Mouse (Mus musculus) layer of hippocampus, adult 18-20 months (tissue): Measurements from ENCODE around the gene Nrde2. TPM values are rescaled to one million over a fixed set of nuclear protein-coding genes. Genes with fewer than 3 reads are reported as not detected.

Source experiments
- total RNA-seq, 2 experiments: library from RNA; stranded (reverse); gene quantifications; 2 replicates each; pipeline ENCODE4 v1.2.3; 2021

The Nrde2 gene
- total RNA-seq, 2 experiments from 2014 or later: 16.8 to 17.4 TPM

Other genes starting within 250 kb of the Nrde2 start
- gene Kcnk13, start 195.2 kb downstream of the Nrde2 start, total RNA-seq: 1 to 10 TPM; 8.1 to 8.7 TPM
- gene Psmc1, start 49.5 kb downstream of the Nrde2 start, total RNA-seq: 100 to 1,000 TPM; 186 to 195 TPM
- 1,000 to 10,000 TPM; 2,031 to 2,127 TPM for gene Calm1, start 39.8 kb upstream of the Nrde2 start, total RNA-seq